Mouse (Mus musculus) forebrain, embryonic 12.5 days (tissue): Measurements from ENCODE around the gene Ntn5. TPM values are rescaled to one million over a fixed set of nuclear protein-coding genes. Genes with fewer than 3 reads are reported as not detected.
A peak's percentile ranks its signal among the peaks of the same experiment; 100 is the strongest.
"Not testable (repeated sequence)": the region's sequence is repeated elsewhere in the genome, so short reads cannot be mapped to it uniquely, and the experiment has no call there.

Source experiments
- ATAC-seq: fragments of 200-750 bp; cut with Nextera tagmentation; 2 replicates; pipeline ENCODE4 v1.8.0; 2017; ENCODE audit warnings: moderate TSS enrichment; ENCODE audit not compliant: low FRiP score
- H3K27ac ChIP-seq: fragments of 300-500 bp; sonication (generic); 2 replicates; pipeline ENCODE4 v1.5.1; 2016; ENCODE audit warnings: mild to moderate bottlenecking
- H3K27me3 ChIP-seq: fragments of 300-500 bp; sonication (generic); 2 replicates; pipeline ENCODE4 v1.6.1; 2016; ENCODE audit warnings: mild to moderate bottlenecking
- H3K36me3 ChIP-seq: fragments of 300-500 bp; sonication (generic); replicated peaks from 2 replicates; pipeline ENCODE4 v1.6.1; 2016; ENCODE audit warnings: mild to moderate bottlenecking
- H3K4me1 ChIP-seq: fragments of 300-500 bp; sonication (generic); 2 replicates; pipeline ENCODE4 v1.6.1; 2016
- H3K4me2 ChIP-seq: fragments of 300-500 bp; sonication (generic); 2 replicates; pipeline ENCODE4 v1.6.1; 2016; ENCODE audit warnings: mild to moderate bottlenecking, moderate library complexity
- H3K4me3 ChIP-seq: fragments of 300-500 bp; sonication (generic); replicated peaks from 2 replicates; pipeline ENCODE4 v1.5.1; 2016; ENCODE audit warnings: mild to moderate bottlenecking
- H3K9ac ChIP-seq: fragments of 300-500 bp; sonication (generic); 2 replicates; pipeline ENCODE4 v1.6.1; 2016; ENCODE audit warnings: mild to moderate bottlenecking
- H3K9me3 ChIP-seq: fragments of 300-500 bp; sonication (generic); 2 replicates; pipeline ENCODE4 v1.6.1; 2016
- WGBS: fragments of 180-500 bp; shearing (Covaris S2); methylation state at CpG from one replicate; pipeline ENCODE4 v1.1.7; 2016; 5-methylcytosine and 5-hydroxymethylcytosine counted together
- polyA plus RNA-seq: library from polyadenylated mRNA; unstranded; fragments of >200 nt; fragmentation: Nextera tagmentation; extraction: Ambion mirVana; gene quantifications from 2 replicates; pipeline ENCODE4 v1.2.1, GENCODE M21; 2016

Gene Ntn5
- polyA plus RNA-seq, 1 experiment from 2014 or later = 0.23 TPM

GRCm38 (mm10) chr7:45642503-45643255, 41.1 kb upstream of the Ntn5 start:
- H3K9ac ChIP-seq = peak overlapping the region; percentile 78
- ATAC-seq = no peak
- peaks cover 21% of the 10 kb centered on the region for H3K27me3 ChIP-seq
- 38% methylated on average over 16 of the region's 16 CpGs for WGBS
- H3K36me3 ChIP-seq = no peaks in the 10 kb centered on the region
- peak overlapping the region; percentile 95 for H3K27ac ChIP-seq
- peaks cover 32% of the 10 kb centered on the region for H3K4me1 ChIP-seq
- peak overlapping the region; percentile 79 for H3K4me2 ChIP-seq
- no peaks in the 10 kb centered on the region for H3K9me3 ChIP-seq
- peak overlapping the region; percentile 49 for H3K4me3 ChIP-seq

- peak; percentile 94 for ATAC-seq
- no peaks in the 10 kb centered on the region for H3K9me3 ChIP-seq
- H3K27ac ChIP-seq = peak overlapping the region; percentile 95
- peak overlapping the region; percentile 78 for H3K9ac ChIP-seq
- peaks cover 29% of the 10 kb centered on the region for H3K4me1 ChIP-seq
- peaks cover 21% of the 10 kb centered on the region for H3K27me3 ChIP-seq
- peak overlapping the region; percentile 79 for H3K4me2 ChIP-seq
- 1% methylated on average over 28 of the region's 28 CpGs for WGBS
- peak overlapping the region; percentile 49 for H3K4me3 ChIP-seq
- H3K36me3 ChIP-seq = no peaks in the 10 kb centered on the region
Observed at GRCm38 (mm10) chr7:45643441-45644178, 40.2 kb upstream of the Ntn5 start.

- H3K27ac ChIP-seq = peak overlapping the region; percentile 95
- peak overlapping the region; percentile 45 for H3K9ac ChIP-seq
- H3K36me3 ChIP-seq = no peaks in the 10 kb centered on the region
- 2% methylated on average over 18 of the region's 18 CpGs for WGBS
- peak; percentile 31 for ATAC-seq
- H3K9me3 ChIP-seq = no peaks in the 10 kb centered on the region
- peaks cover 21% of the 10 kb centered on the region for H3K27me3 ChIP-seq
- peak overlapping the region; percentile 79 for H3K4me2 ChIP-seq
- peaks cover 29% of the 10 kb centered on the region for H3K4me1 ChIP-seq
- H3K4me3 ChIP-seq = peak overlapping the region; percentile 49
Observed at GRCm38 (mm10) chr7:45644183-45644582, 39.6 kb upstream of the Ntn5 start.

- H3K27ac ChIP-seq = peak overlapping the region; percentile 95
- WGBS = 69% methylated on average over 6 of the region's 6 CpGs
- peaks cover 29% of the 10 kb centered on the region for H3K4me1 ChIP-seq
Observed at GRCm38 (mm10) chr7:45644872-45645590, 38.8 kb upstream of the Ntn5 start.

GRCm38 (mm10) chr7:45645591-45645971, 38.2 kb upstream of the Ntn5 start:
- no peak overlapping the region for H3K4me2 ChIP-seq
- H3K4me1 ChIP-seq = peaks cover 29% of the 10 kb centered on the region
- 88% methylated on average over 7 of the region's 7 CpGs for WGBS
- no peak overlapping the region for H3K9ac ChIP-seq
- ATAC-seq = no peak
- no peak overlapping the region for H3K4me3 ChIP-seq
- peaks cover 12% of the 10 kb centered on the region for H3K27me3 ChIP-seq
- no peaks in the 10 kb centered on the region for H3K9me3 ChIP-seq
- no peaks in the 10 kb centered on the region for H3K36me3 ChIP-seq
- no peak overlapping the region for H3K27ac ChIP-seq

More at GRCm38 (mm10) chr7:45644872-45645590, 38.8 kb upstream of the Ntn5 start:
- H3K36me3 ChIP-seq = no peaks in the 10 kb centered on the region
- no peak overlapping the region for H3K4me3 ChIP-seq
- ATAC-seq = no peak
- peaks cover 16% of the 10 kb centered on the region for H3K27me3 ChIP-seq
- peak overlapping the region; percentile 79; the same call in 1 of the 2 replicates for H3K4me2 ChIP-seq
- no peaks in the 10 kb centered on the region for H3K9me3 ChIP-seq
- H3K9ac ChIP-seq = no peak overlapping the region

GRCm38 (mm10) chr7:45646671-45647070, 37.2 kb upstream of the Ntn5 start:
- H3K4me2 ChIP-seq = no peak overlapping the region
- WGBS = 79% methylated on average over 4 of the region's 4 CpGs
- no peaks in the 10 kb centered on the region for H3K36me3 ChIP-seq
- ATAC-seq = no peak
- no peak overlapping the region for H3K9ac ChIP-seq
- peaks cover 27% of the 10 kb centered on the region for H3K4me1 ChIP-seq
- peaks cover 8% of the 10 kb centered on the region; the same call in 1 of the 2 replicates for H3K27me3 ChIP-seq
- no peak overlapping the region for H3K27ac ChIP-seq
- no peak overlapping the region for H3K4me3 ChIP-seq
- no peaks in the 10 kb centered on the region for H3K9me3 ChIP-seq

- 79% methylated on average over 8 of the region's 8 CpGs for WGBS
- H3K27ac ChIP-seq = no peak overlapping the region
- H3K9ac ChIP-seq = no peak overlapping the region
- no peaks in the 10 kb centered on the region for H3K9me3 ChIP-seq
- no peak overlapping the region for H3K4me3 ChIP-seq
- no peak overlapping the region for H3K4me2 ChIP-seq
- no peaks in the 10 kb centered on the region for H3K36me3 ChIP-seq
- peaks cover 8% of the 10 kb centered on the region; the same call in 1 of the 2 replicates for H3K27me3 ChIP-seq
- H3K4me1 ChIP-seq = peaks cover 12% of the 10 kb centered on the region
- no peak for ATAC-seq
Observed at GRCm38 (mm10) chr7:45649351-45649750, 34.5 kb upstream of the Ntn5 start.

- ATAC-seq = not testable (repeated sequence)
Observed at GRCm38 (mm10) chr7:45650484-45650883, 33.3 kb upstream of the Ntn5 start.

GRCm38 (mm10) chr7:45654424-45655047, 29.3 kb upstream of the Ntn5 start:
- H3K27me3 ChIP-seq = no peaks in the 10 kb centered on the region
- H3K4me3 ChIP-seq = peak overlapping the region; percentile 10; the same call in 1 of the 2 replicates
- peaks cover 9% of the 10 kb centered on the region for H3K4me1 ChIP-seq
- H3K9me3 ChIP-seq = no peaks in the 10 kb centered on the region
- peak overlapping the region; percentile 24; the same call in 1 of the 2 replicates for H3K4me2 ChIP-seq
- peak; percentile 57; the same call in 1 of the 2 replicates for ATAC-seq
- H3K9ac ChIP-seq = no peak overlapping the region
- H3K27ac ChIP-seq = no peak overlapping the region
- 27% methylated on average over 17 of the region's 17 CpGs for WGBS
- no peaks in the 10 kb centered on the region for H3K36me3 ChIP-seq

More at GRCm38 (mm10) chr7:45650484-45650883, 33.3 kb upstream of the Ntn5 start:
- not testable (repeated sequence) for H3K36me3 ChIP-seq, H3K9ac ChIP-seq, H3K27me3 ChIP-seq, H3K27ac ChIP-seq, H3K4me1 ChIP-seq, H3K4me3 ChIP-seq, H3K4me2 ChIP-seq, H3K9me3 ChIP-seq
- WGBS = 91% methylated on average over 20 of the region's 20 CpGs

GRCm38 (mm10) chr7:45660746-45661478, 22.9 kb upstream of the Ntn5 start:
- WGBS = 88% methylated on average over 11 of the region's 11 CpGs
- no peak for ATAC-seq
- Histone ChIP-seq H3K4me3 (no peak overlapping the region), H3K4me2 (no peak overlapping the region), H3K27ac (no peak overlapping the region), H3K27me3 (peaks cover 4% of the 10 kb centered on the region; the same call in 1 of the 2 replicates), H3K4me1 (no peaks in the 10 kb centered on the region), H3K36me3 (no peaks in the 10 kb centered on the region), H3K9ac (no peak overlapping the region), H3K9me3 (no peaks in the 10 kb centered on the region)

- 91% methylated on average over 6 of the region's 6 CpGs for WGBS
- H3K4me3 ChIP-seq, ATAC-seq, H3K4me2 ChIP-seq, H3K27me3 ChIP-seq, H3K4me1 ChIP-seq, H3K9ac ChIP-seq, H3K36me3 ChIP-seq, H3K27ac ChIP-seq, H3K9me3 ChIP-seq: not testable (repeated sequence)
Observed at GRCm38 (mm10) chr7:45661702-45662101, 22.1 kb upstream of the Ntn5 start.
